Mouse (Mus musculus) liver, adult 2 months (tissue): ENCODE results near the gene Samd9l.
"Not testable (repeated sequence)": the region's sequence is repeated elsewhere in the genome, so short reads cannot be mapped to it uniquely, and the experiment has no call there.

Experiments
- CTCF ChIP-seq: fragments of 200-500 bp; IDR thresholded peaks from 2 replicates; pipeline ENCODE4 v1.5.1; 2011; ENCODE audit warnings: low read depth, low read length, control low read depth
- POLR2A ChIP-seq: fragments of 200-500 bp; IDR thresholded peaks from 2 replicates; pipeline ENCODE4 v1.6.1; 2011; ENCODE audit warnings: low read length, control low read depth; ENCODE audit not compliant: insufficient read depth; ENCODE audit errors: extremely low read depth

- not testable (repeated sequence) for TF ChIP-seq POLR2A, CTCF
Measured at GRCm38 (mm10) chr6:3395921-3396611, 3.3 kb downstream of the Samd9l start.
